Mouse (Mus musculus): ENCODE measurements around the gene Sult2b1.

DNA sequence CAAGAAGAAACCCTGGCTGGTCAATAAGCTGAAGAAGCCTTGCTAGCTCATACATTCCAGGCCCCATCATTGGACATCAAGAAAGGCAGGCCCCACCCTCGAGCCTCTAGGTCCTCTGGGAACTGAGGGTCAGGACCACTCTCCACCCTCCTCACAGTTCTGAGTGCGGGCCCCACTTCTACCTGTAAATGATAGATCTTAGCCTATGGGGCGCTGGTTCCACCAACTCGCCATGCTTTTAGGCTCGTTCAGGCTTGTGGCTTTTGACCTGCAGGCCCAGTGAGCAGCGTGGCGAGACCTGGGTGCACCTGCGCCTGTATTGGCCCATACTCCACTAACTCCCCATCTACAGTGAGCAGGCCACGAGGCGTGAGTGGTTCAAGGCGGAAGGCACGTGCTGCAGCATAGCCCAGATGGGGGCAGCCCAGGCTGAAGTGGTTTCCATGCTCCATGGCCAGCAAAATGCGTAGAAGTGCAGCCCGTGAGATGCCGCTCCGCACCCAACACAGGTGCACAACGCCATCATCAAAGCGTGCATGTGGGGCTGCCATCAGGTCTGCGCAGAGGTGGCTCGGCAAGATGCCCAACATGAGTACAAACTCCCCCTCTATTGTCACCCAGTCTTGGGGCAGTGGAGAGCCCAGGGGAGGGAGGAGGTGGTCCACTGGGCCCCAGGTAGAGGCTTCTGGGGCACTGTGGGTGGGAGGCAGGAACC, 73.8 kb downstream of the Sult2b1 start:
- TF ChIP-seq CTCF (IDR thresholded peaks at IDR 0.05; ENCODE audit: low read depth): no peak
- no peak for TF ChIP-seq EP300 (IDR thresholded peaks at IDR 0.05; ENCODE audit: low read depth)

Measured in heart, postnatal 0 days (tissue).